11 mouse cellular contexts compared by ENCODE assay signal in genomic region chr13:51018366-51018765, GRCm38 (mm10).
A peak's percentile ranks its signal among the peaks of the same experiment; 100 is the strongest.
DNase-seq lines count a peak whose midpoint lies in the region; ATAC-seq and TF ChIP-seq lines count a peak whose summit lies in the region.
"Had no signal": no experiment of that assay in that cellular context is flagged by ENCODE, and none has a peak within 500 bp of the region (broad histone marks: within the 10 kb centered on the region; RNA-seq: fewer than 3 reads in every experiment).

No protein-coding gene starts in this region.

- H3K36me3 ChIP-seq in heart, embryonic 12.5 days = no peaks in the 10 kb centered on the region
- H3K36me3 ChIP-seq in kidney, postnatal 0 days (ENCODE audit: insufficient read depth, low read length) = no peaks in the 10 kb centered on the region
- H3K36me3 ChIP-seq in embryonic facial prominence, embryonic 15.5 days = no peaks in the 10 kb centered on the region
- H3K36me3 ChIP-seq in neural tube, embryonic 11.5 days (ENCODE audit: control insufficient read depth, insufficient read depth, low read length) = no peaks in the 10 kb centered on the region
- H3K36me3 ChIP-seq: midbrain, embryonic 15.5 days had no signal

- no peak for DNase-seq in heart, adult 18-20 months
- no peak for DNase-seq in kidney, postnatal 0 days (ENCODE audit: low spot score)
- no peak for DNase-seq in kidney, adult 18-20 months
- no peak for DNase-seq in neural tube, embryonic 11.5 days (ENCODE audit: low spot score)
- no peak for DNase-seq in adrenal gland, postnatal 4 days (ENCODE audit: low spot score in 2 of 2)
- DNase-seq: cerebellum, adult 9-11 months; gastrocnemius, postnatal 25 days had no signal

- no peaks in the 10 kb centered on the region for H3K9me3 ChIP-seq in heart, embryonic 12.5 days (replicated peaks)
- H3K9me3 ChIP-seq in kidney, postnatal 0 days (replicated peaks; ENCODE audit: low read length) = no peaks in the 10 kb centered on the region
- H3K9me3 ChIP-seq in embryonic facial prominence, embryonic 15.5 days (replicated peaks) = no peaks in the 10 kb centered on the region
- H3K9me3 ChIP-seq in neural tube, embryonic 11.5 days (ENCODE audit: control insufficient read depth, low read length) = no peaks in the 10 kb centered on the region
- H3K9me3 ChIP-seq: midbrain, embryonic 15.5 days had no signal

- H3K4me2 ChIP-seq in heart, embryonic 12.5 days = no peak overlapping the region
- H3K4me2 ChIP-seq in kidney, postnatal 0 days (ENCODE audit: low read length) = no peak overlapping the region
- 0 out of 2 replicates have a peak overlapping the region, but pooled peaks have one; percentile 15 for H3K4me2 ChIP-seq in embryonic facial prominence, embryonic 15.5 days (replicated peaks)
- no peak overlapping the region for H3K4me2 ChIP-seq in neural tube, embryonic 11.5 days (ENCODE audit: low read depth)
- H3K4me2 ChIP-seq: midbrain, embryonic 15.5 days had no signal

- peaks cover 26% of the 10 kb centered on the region for H3K4me1 ChIP-seq in heart, embryonic 12.5 days (replicated peaks)
- peaks cover 8% of the 10 kb centered on the region for H3K4me1 ChIP-seq in kidney, postnatal 0 days (replicated peaks; ENCODE audit: insufficient read depth, low read length)
- H3K4me1 ChIP-seq in embryonic facial prominence, embryonic 15.5 days = peaks cover 39% of the 10 kb centered on the region
- H3K4me1 ChIP-seq in neural tube, embryonic 11.5 days (ENCODE audit: control insufficient read depth, insufficient read depth, low read length) = no peaks in the 10 kb centered on the region
- H3K4me1 ChIP-seq: midbrain, embryonic 15.5 days had no signal

- no peak overlapping the region for H3K4me3 ChIP-seq in heart, embryonic 12.5 days
- no peak overlapping the region for H3K4me3 ChIP-seq in kidney, postnatal 0 days (replicated peaks; ENCODE audit: low read depth, low read length)
- H3K4me3 ChIP-seq in embryonic facial prominence, embryonic 15.5 days (replicated peaks) = no peak overlapping the region
- no peak overlapping the region for H3K4me3 ChIP-seq in neural tube, embryonic 11.5 days (ENCODE audit: low read depth, low read length)
- H3K4me3 ChIP-seq: midbrain, embryonic 15.5 days had no signal

- no peak overlapping the region for H3K9ac ChIP-seq in heart, embryonic 12.5 days
- H3K9ac ChIP-seq in kidney, postnatal 0 days (ENCODE audit: low read depth, low read length) = no peak overlapping the region
- H3K9ac ChIP-seq in embryonic facial prominence, embryonic 15.5 days = no peak overlapping the region
- no peak overlapping the region for H3K9ac ChIP-seq in neural tube, embryonic 11.5 days (ENCODE audit: low read length)
- H3K9ac ChIP-seq: midbrain, embryonic 15.5 days had no signal

- no peak for TF ChIP-seq CTCF in kidney, postnatal 0 days (IDR thresholded peaks at IDR 0.05; ENCODE audit: low read depth)

- H3K27ac ChIP-seq in heart, embryonic 12.5 days (ENCODE audit: poor library complexity, severe bottlenecking) = no peak overlapping the region
- H3K27ac ChIP-seq in kidney, postnatal 0 days = 0 out of 2 replicates have a peak overlapping the region, but pooled peaks have one; percentile 6
- H3K27ac ChIP-seq in embryonic facial prominence, embryonic 15.5 days (replicated peaks) = peak overlapping the region; percentile 82
- 0 out of 2 replicates have a peak overlapping the region, but pooled peaks have one; percentile 9 for H3K27ac ChIP-seq in neural tube, embryonic 11.5 days (ENCODE audit: low read depth, low read length)
- H3K27ac ChIP-seq: midbrain, embryonic 15.5 days had no signal

- 54% methylated on average over 10 of the region's 10 CpGs for WGBS in heart, embryonic 12.5 days
- 56% methylated on average over 10 of the region's 10 CpGs for WGBS in kidney, postnatal 0 days
- 31% methylated on average over 10 of the region's 10 CpGs for WGBS in embryonic facial prominence, embryonic 15.5 days
- 52% methylated on average over 10 of the region's 10 CpGs for WGBS in neural tube, embryonic 11.5 days

- H3K27me3 ChIP-seq in heart, embryonic 12.5 days (replicated peaks) = no peaks in the 10 kb centered on the region
- H3K27me3 ChIP-seq in kidney, postnatal 0 days (ENCODE audit: insufficient read depth, low read length) = no peaks in the 10 kb centered on the region
- H3K27me3 ChIP-seq in embryonic facial prominence, embryonic 15.5 days = no peaks in the 10 kb centered on the region
- no peaks in the 10 kb centered on the region for H3K27me3 ChIP-seq in neural tube, embryonic 11.5 days (ENCODE audit: control insufficient read depth, insufficient read depth, low read length)
- H3K27me3 ChIP-seq: midbrain, embryonic 15.5 days had no signal

- ATAC-seq in heart, embryonic 12.5 days (ENCODE audit: insufficient number of reproducible peaks, low FRiP score) = 0 out of 2 replicates have a peak, but pooled peaks have one; percentile 5
- no peak for ATAC-seq in kidney, postnatal 0 days (replicated peaks; ENCODE audit: low FRiP score, low read depth)
- ATAC-seq in embryonic facial prominence, embryonic 15.5 days (ENCODE audit: insufficient number of reproducible peaks, low FRiP score, low TSS enrichment, low read depth) = peak; percentile 32; the same call in 1 of the 2 replicates
- no peak for ATAC-seq in neural tube, embryonic 11.5 days (ENCODE audit: insufficient read depth, low FRiP score, low TSS enrichment)
- ATAC-seq in megakaryocyte, adult 5-6 weeks (ENCODE audit: poor library complexity, severe bottlenecking) = no peak

Comparison
In these comparisons a context has a peak if more than half of its experiments do, and no peak if none do; other contexts are left out.
1. ATAC-seq: peak in heart, embryonic 12.5 days (single experiment) and embryonic facial prominence, embryonic 15.5 days (single experiment); none in kidney, postnatal 0 days (single experiment), neural tube, embryonic 11.5 days (single experiment) and megakaryocyte, adult 5-6 weeks (single experiment).